Mouse (Mus musculus): Measurements from ENCODE around the gene Adgrd1. TPM values are rescaled to one million over a fixed set of nuclear protein-coding genes. Genes with fewer than 3 reads are reported as not detected.
A peak's percentile ranks its signal among the peaks of the same experiment; 100 is the strongest.

Gene Adgrd1
- polyA plus RNA-seq, 1 experiment from 2014 or later = 0.09 TPM

- no peaks in the 10 kb centered on the region for H3K9me3 ChIP-seq
- H3K27me3 ChIP-seq = no peaks in the 10 kb centered on the region
- H3K4me1 ChIP-seq = peaks cover 13% of the 10 kb centered on the region; the same call in 1 of the 2 replicates
- H3K27ac ChIP-seq (replicated peaks) = peak overlapping the region; percentile 76
- WGBS = 54% methylated on average over 15 of the region's 15 CpGs
- H3K4me2 ChIP-seq (replicated peaks) = no peak overlapping the region
- H3K36me3 ChIP-seq = no peaks in the 10 kb centered on the region
- no peak overlapping the region for H3K9ac ChIP-seq (replicated peaks)
- ATAC-seq (replicated peaks) = 0 out of 2 replicates have a peak, but pooled peaks have one; percentile 23
- no peak overlapping the region for H3K4me3 ChIP-seq
Measured at GRCm38 (mm10) chr5:129138576-129138975, 42.0 kb downstream of the Adgrd1 start.

DNA sequence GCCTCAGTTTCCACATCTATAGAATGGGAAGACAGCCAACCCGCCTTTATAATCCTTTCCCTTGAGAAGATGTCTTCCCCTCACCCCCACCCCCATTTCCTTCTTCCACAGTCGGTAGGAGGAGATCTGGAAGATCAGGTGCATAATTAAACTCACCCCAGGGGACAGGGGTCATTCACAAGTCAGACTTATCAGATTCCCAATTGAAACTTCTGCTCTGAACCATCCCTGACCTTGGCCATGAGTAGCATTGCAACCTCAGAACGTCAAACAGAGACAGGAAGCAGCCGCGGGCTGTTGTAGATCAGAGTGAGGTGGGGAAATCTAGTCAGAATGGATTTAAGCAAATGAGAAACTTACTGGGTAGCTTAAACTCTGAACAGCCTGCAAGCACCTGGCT, 46.3 kb downstream of the Adgrd1 start:
- Histone ChIP-seq H3K27ac (replicated peaks) (no peak overlapping the region), H3K9me3 (no peaks in the 10 kb centered on the region), H3K27me3 (no peaks in the 10 kb centered on the region), H3K36me3 (no peaks in the 10 kb centered on the region), H3K4me3 (no peak overlapping the region), H3K4me1 (peaks cover 16% of the 10 kb centered on the region; the same call in 1 of the 2 replicates), H3K4me2 (replicated peaks) (no peak overlapping the region), H3K9ac (replicated peaks) (no peak overlapping the region)
- ATAC-seq (replicated peaks) = no peak
- 78% methylated on average over 5 of the region's 5 CpGs for WGBS

DNA sequence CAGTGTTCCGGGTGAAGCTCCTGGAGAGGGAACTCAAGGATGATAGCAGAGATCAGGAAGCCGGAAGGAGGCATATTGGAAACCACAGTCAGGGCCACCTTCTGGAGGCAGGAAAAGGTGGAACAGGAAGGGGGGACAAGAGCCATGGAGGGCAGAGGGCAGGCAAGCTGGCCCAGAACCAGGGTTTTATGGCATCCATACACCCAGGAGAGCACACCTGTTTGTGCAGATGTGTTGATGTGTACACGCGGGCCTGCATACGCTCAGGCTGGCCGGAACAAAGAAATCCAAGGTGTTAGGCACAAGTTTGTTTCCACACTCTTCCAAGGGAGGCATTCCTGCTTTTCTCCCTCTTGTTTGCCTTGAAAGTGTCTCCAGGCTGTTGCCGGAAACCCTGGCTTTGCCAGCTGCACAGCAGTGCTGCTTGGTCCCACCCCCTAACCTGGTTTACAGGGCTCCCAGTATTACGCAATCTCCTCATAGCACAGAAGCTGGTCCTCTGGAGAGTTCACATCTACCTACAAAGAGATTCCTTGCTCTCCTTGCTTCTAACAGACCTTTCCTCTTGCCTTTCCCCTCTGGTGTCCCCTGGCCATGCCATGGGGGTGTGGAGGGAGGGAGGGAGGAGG, 48.9 kb downstream of the Adgrd1 start:
- Histone ChIP-seq H3K4me3 (no peak overlapping the region), H3K27ac (replicated peaks) (no peak overlapping the region), H3K36me3 (no peaks in the 10 kb centered on the region), H3K4me1 (0 out of 2 replicates have a peak, but pooled peaks cover 3% of the 10 kb centered on the region), H3K9ac (replicated peaks) (no peak overlapping the region), H3K4me2 (replicated peaks) (no peak overlapping the region), H3K27me3 (no peaks in the 10 kb centered on the region), H3K9me3 (no peaks in the 10 kb centered on the region)
- ATAC-seq (replicated peaks) = no peak
- 79% methylated on average over 8 of the region's 8 CpGs for WGBS

DNA sequence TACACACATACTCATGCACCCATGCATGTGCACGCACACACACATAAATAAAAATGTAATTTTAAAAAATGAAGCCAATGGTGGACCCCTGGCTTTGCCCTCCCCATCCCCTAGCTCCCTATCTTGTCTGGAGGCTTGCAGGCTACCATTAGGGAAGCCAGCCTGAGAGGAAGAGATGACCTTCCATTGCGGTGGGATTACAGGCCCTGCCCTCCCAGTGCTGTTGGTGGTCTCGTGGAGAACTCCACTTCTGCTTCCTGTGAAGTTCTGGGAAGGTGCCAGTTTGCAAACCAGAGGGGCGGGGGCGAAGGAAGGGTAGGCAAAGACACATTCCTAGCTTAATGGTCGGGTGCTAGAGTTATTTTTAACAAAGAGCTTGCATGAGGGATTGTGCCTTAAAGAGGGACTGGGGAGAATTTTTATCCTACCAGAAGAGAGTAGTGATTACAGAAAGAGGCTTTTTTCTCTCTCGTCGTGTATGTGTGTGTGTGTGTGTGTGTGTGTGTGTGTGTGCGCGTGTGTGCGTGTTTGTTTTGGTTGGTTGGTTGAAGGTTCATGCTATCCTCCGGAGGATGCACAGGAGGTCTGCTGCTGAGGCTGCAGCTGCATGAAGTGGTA, 50.5 kb downstream of the Adgrd1 start:
- H3K4me1 ChIP-seq = 0 out of 2 replicates have a peak, but pooled peaks cover 3% of the 10 kb centered on the region
- no peaks in the 10 kb centered on the region for H3K36me3 ChIP-seq
- H3K9me3 ChIP-seq = no peaks in the 10 kb centered on the region
- no peak overlapping the region for H3K4me3 ChIP-seq
- no peak for ATAC-seq (replicated peaks)
- H3K27me3 ChIP-seq = no peaks in the 10 kb centered on the region
- 75% methylated on average over 12 of the region's 12 CpGs for WGBS
- H3K9ac ChIP-seq (replicated peaks) = no peak overlapping the region
- no peak overlapping the region for H3K27ac ChIP-seq (replicated peaks)
- no peak overlapping the region for H3K4me2 ChIP-seq (replicated peaks)

DNA sequence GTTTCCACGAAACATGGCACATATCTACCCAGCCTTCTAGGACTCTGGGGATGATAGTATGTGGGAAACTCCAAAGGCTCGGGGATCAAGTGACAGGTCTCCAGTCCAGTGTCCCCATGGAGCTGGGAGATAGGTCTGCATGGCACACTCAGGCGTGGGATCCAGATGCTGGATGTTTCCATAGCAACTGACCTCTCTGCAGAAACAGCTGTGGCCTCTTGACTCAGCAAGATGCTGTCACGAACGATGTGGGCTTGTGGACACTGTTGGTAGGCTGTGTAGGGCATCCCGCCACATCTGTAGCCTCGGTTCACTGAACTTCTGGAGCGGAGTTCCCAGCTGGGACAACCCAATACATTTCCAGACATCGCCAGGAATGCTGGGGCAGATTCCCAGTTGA, 51.9 kb downstream of the Adgrd1 start:
- no peak for ATAC-seq (replicated peaks)
- H3K4me1 ChIP-seq = 0 out of 2 replicates have a peak, but pooled peaks cover 3% of the 10 kb centered on the region

DNA sequence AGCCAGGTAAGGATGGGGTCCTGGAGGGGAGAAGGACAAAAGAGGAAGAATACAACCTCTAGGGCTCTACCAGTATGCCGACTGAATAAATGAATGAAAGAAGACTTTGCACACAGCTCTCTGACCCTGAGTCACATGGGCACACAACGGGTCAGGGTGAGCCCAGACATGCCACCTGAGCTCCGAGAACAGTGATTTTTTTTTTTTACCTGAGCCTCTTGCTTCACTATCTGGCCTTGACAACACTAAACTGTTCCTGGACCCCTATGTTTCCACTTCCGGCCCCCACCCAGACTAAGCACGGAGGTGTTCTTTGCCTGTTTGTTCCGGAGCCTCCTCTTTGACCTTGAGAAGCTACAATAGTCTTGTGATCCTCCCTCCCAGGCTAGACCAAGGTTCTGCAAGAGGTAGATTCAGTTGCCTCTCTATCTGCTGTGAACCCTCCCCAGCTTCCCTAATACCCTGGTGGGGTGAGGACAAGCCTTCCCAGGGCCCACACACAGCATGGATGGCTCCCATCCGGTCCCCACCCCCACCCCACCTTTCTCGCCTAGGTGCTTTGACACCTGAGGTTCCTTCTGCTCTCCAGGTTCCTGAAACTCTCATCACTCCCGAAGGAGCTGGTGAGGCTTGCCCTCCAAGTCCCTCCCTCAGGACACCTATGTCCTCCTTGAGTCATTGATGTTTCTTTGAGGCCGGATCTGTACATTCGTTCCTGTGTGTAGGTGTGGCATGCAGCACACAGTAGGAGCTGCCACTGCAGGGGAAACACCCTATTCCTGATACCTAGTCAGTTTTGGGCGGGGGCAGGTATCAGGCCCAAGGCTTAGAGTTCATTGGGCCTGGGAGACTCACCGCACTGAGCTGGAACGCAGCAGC, 58.7 kb downstream of the Adgrd1 start:
- Histone ChIP-seq H3K27me3 (no peaks in the 10 kb centered on the region), H3K4me3 (no peak overlapping the region), H3K4me1 (peaks cover 14% of the 10 kb centered on the region), H3K4me2 (replicated peaks) (0 out of 2 replicates have a peak overlapping the region, but pooled peaks have one; percentile 10), H3K27ac (replicated peaks) (peak overlapping the region; percentile 78), H3K9me3 (no peaks in the 10 kb centered on the region), H3K9ac (replicated peaks) (no peak overlapping the region), H3K36me3 (no peaks in the 10 kb centered on the region)
- ATAC-seq (replicated peaks) = no peak; the same call in 1 of the 2 replicates
- WGBS = 64% methylated on average over 14 of the region's 14 CpGs

More for the DNA sequence above, 51.9 kb downstream of the Adgrd1 start:
- no peaks in the 10 kb centered on the region for H3K9me3 ChIP-seq
- H3K36me3 ChIP-seq = no peaks in the 10 kb centered on the region
- H3K27ac ChIP-seq (replicated peaks) = no peak overlapping the region
- 77% methylated on average over 9 of the region's 9 CpGs for WGBS
- no peak overlapping the region for H3K9ac ChIP-seq (replicated peaks)
- H3K27me3 ChIP-seq = no peaks in the 10 kb centered on the region
- H3K4me3 ChIP-seq = no peak overlapping the region
- no peak overlapping the region for H3K4me2 ChIP-seq (replicated peaks)

- no peaks in the 10 kb centered on the region for H3K9me3 ChIP-seq
- no peaks in the 10 kb centered on the region for H3K36me3 ChIP-seq
- peak overlapping the region; percentile 78 for H3K27ac ChIP-seq (replicated peaks)
- peak overlapping the region; percentile 10; the same call in 1 of the 2 replicates for H3K4me2 ChIP-seq (replicated peaks)
- peak; percentile 68 for ATAC-seq (replicated peaks)
- H3K9ac ChIP-seq (replicated peaks) = 0 out of 2 replicates have a peak overlapping the region, but pooled peaks have one; percentile 13
- WGBS = 3% methylated on average over 9 of the region's 9 CpGs
- H3K27me3 ChIP-seq = no peaks in the 10 kb centered on the region
- peaks cover 14% of the 10 kb centered on the region for H3K4me1 ChIP-seq
- H3K4me3 ChIP-seq = no peak overlapping the region
Measured at GRCm38 (mm10) chr5:129155902-129156311, 59.4 kb downstream of the Adgrd1 start.

DNA sequence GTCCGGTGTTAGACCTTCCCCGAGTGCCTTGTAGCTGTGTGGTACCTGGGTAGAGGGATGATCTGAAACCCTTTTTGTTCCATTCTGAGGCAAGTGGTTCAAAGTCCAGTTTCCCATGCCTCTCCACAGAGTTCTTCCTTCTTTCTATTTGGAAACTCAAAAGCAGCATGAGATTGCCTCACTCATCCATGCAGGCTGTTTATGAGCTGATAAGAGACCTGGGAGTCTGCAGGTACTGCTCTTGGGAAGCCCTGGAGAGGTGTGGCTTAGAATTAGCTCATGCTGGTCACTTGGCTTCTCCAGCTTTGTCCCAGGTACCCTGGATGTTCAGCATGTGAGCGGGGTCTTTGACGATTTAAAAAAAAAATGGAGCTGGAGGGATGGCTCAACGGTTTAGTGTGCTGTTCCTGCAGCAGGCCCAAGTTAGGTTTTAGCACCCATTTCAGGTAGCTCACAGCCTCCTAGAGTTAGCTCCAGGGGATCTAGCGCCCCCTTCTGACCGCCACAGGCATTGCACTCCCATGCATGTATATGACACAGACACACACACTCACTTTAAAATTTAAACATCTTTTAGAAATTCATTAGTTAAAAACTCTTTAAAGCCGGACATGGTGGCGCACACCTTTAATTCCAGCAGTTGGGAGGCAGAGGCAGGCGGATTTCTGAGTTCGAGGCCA, 65.0 kb downstream of the Adgrd1 start:
- no peaks in the 10 kb centered on the region for H3K36me3 ChIP-seq
- no peak for ATAC-seq (replicated peaks)
- no peak overlapping the region for H3K27ac ChIP-seq (replicated peaks)
- H3K4me1 ChIP-seq = peaks cover 4% of the 10 kb centered on the region
- no peaks in the 10 kb centered on the region for H3K9me3 ChIP-seq
- no peak overlapping the region for H3K4me2 ChIP-seq (replicated peaks)
- H3K9ac ChIP-seq (replicated peaks) = no peak overlapping the region
- H3K27me3 ChIP-seq = no peaks in the 10 kb centered on the region
- WGBS = 87% methylated on average over 11 of the region's 11 CpGs
- no peak overlapping the region for H3K4me3 ChIP-seq

DNA sequence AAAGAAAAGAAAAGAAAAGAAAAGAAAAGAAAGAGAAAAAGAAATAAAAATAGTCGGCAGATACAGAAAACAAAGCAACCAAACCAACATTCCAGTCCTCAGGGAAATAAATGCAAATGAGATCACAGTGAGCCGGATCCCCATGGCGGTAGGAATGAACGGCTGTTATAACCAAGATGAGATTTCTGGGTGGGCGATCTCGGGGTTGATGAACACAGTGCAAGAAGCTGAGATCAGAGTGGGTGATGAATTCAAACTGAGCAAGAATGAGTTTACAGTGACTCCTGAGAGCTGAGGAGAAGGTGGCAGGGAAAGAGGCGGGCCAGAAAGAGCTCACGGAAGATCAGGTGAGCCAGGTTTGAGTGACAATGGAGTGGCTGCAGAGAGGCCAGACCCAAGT, 66.9 kb downstream of the Adgrd1 start:
- Histone ChIP-seq H3K4me3 (no peak overlapping the region), H3K27ac (replicated peaks) (no peak overlapping the region), H3K4me1 (no peaks in the 10 kb centered on the region), H3K27me3 (no peaks in the 10 kb centered on the region), H3K36me3 (no peaks in the 10 kb centered on the region), H3K9ac (replicated peaks) (no peak overlapping the region), H3K4me2 (replicated peaks) (no peak overlapping the region), H3K9me3 (no peaks in the 10 kb centered on the region)
- WGBS = 70% methylated on average over 8 of the region's 8 CpGs
- ATAC-seq (replicated peaks) = no peak

DNA sequence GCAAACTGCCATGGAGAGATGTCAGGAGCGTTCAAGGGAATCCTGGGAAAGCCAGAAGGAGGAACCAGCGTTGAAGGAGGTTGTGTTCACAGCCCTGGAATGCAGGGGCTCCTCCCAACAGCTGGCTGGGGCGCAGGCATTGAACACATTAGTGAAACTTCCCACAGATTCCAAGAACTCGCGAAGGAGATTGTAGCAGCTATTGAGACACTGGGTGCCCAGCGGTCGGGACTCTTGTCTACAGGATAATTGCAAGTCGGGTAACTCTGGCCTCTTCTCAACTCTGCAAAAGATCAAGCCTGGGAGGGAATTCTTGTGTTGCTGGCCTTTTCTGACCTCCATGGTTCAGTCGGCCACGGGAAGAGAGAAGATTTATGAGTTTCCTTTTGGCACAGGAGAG, 67.5 kb downstream of the Adgrd1 start:
- H3K4me3 ChIP-seq = no peak overlapping the region
- H3K27me3 ChIP-seq = no peaks in the 10 kb centered on the region
- H3K27ac ChIP-seq (replicated peaks) = no peak overlapping the region
- ATAC-seq (replicated peaks) = no peak
- no peaks in the 10 kb centered on the region for H3K9me3 ChIP-seq
- no peak overlapping the region for H3K9ac ChIP-seq (replicated peaks)
- no peak overlapping the region for H3K4me2 ChIP-seq (replicated peaks)
- H3K4me1 ChIP-seq = no peaks in the 10 kb centered on the region
- H3K36me3 ChIP-seq = no peaks in the 10 kb centered on the region
- 59% methylated on average over 10 of the region's 10 CpGs for WGBS

GRCm38 (mm10) chr5:129164911-129165584, 68.5 kb downstream of the Adgrd1 start:
- Histone ChIP-seq H3K4me2 (replicated peaks) (no peak overlapping the region), H3K27me3 (no peaks in the 10 kb centered on the region), H3K27ac (replicated peaks) (peak overlapping the region; percentile 58), H3K9ac (replicated peaks) (no peak overlapping the region), H3K36me3 (no peaks in the 10 kb centered on the region), H3K4me1 (no peaks in the 10 kb centered on the region), H3K4me3 (no peak overlapping the region), H3K9me3 (no peaks in the 10 kb centered on the region)
- ATAC-seq (replicated peaks) = no peak
- 87% methylated on average over 10 of the region's 10 CpGs for WGBS
